8 mouse cellular contexts compared by ENCODE assay signal in genomic region chr5:146384935-146385591, GRCm38 (mm10). TPM values are rescaled to one million over a fixed set of nuclear protein-coding genes. Genes with fewer than 3 reads are reported as not detected.
DNase-seq lines count a peak whose midpoint lies in the region; ATAC-seq lines count a peak whose summit lies in the region.

TSS of gene Wasf3 (plus strand) at chr5:146384985.

- H3K27me3 ChIP-seq in hindbrain, embryonic 13.5 days, result no peaks in the 10 kb centered on the region
- peaks cover 10% of the 10 kb centered on the region for H3K27me3 ChIP-seq in lung, embryonic 16.5 days (ENCODE audit: control insufficient read depth, insufficient read depth, low read depth, low read length)

- peak within 1 kb of the TSS; percentile 73 for H3K4me2 ChIP-seq in hindbrain, embryonic 13.5 days
- H3K4me2 ChIP-seq in lung, embryonic 16.5 days (ENCODE audit: low read depth, low read length), result peak within 1 kb of the TSS; percentile 82

- no peaks in the 10 kb centered on the region for H3K9me3 ChIP-seq in hindbrain, embryonic 13.5 days
- H3K9me3 ChIP-seq in lung, embryonic 16.5 days (ENCODE audit: control insufficient read depth, low read length), result peaks cover 4% of the 10 kb centered on the region; the same call in 1 of the 2 replicates

- H3K4me3 ChIP-seq in hindbrain, embryonic 13.5 days, result peak within 1 kb of the TSS; percentile 72
- H3K4me3 ChIP-seq in lung, embryonic 16.5 days (ENCODE audit: low read length), result peak within 1 kb of the TSS; percentile 58

- H3K4me1 ChIP-seq in hindbrain, embryonic 13.5 days (replicated peaks), result peaks cover 7% of the 10 kb centered on the region
- no peaks in the 10 kb centered on the region; the same call in 1 of the 2 replicates for H3K4me1 ChIP-seq in lung, embryonic 16.5 days (replicated peaks; ENCODE audit: control insufficient read depth, insufficient read depth, low read length)

- DNase-seq in Muller cell, postnatal 12 days (ENCODE audit: inconsistent ontology term), result peak; percentile 92
- DNase-seq in cerebellum, adult 9-11 months, result peak; percentile 94
- DNase-seq in frontal cortex, postnatal 10 days (ENCODE audit: low spot score in 2 of 2), result peak; percentile 85 to 90
- DNase-seq in layer of hippocampus, postnatal 25 days (ENCODE audit: extremely low spot score in 1 of 2, low spot score in 1 of 2), result peak; percentile 81 to 85
- peak; percentile 85 for DNase-seq in retina, postnatal 7 days (ENCODE audit: low read depth, low spot score)
- no peak for DNase-seq in thymus, postnatal 14 days

- peak within 1 kb of the TSS; percentile 86 for H3K9ac ChIP-seq in hindbrain, embryonic 13.5 days
- peak within 1 kb of the TSS; percentile 38 for H3K9ac ChIP-seq in lung, embryonic 16.5 days (ENCODE audit: low read length)

- peak; percentile 97 for ATAC-seq in hindbrain, embryonic 13.5 days (ENCODE audit: low FRiP score)
- ATAC-seq in lung, embryonic 16.5 days (ENCODE audit: low read depth), result peak; percentile 96

- no peaks in the 10 kb centered on the region for H3K36me3 ChIP-seq in hindbrain, embryonic 13.5 days
- no peaks in the 10 kb centered on the region for H3K36me3 ChIP-seq in lung, embryonic 16.5 days (ENCODE audit: control insufficient read depth, insufficient read depth, low read length)

- under 1% methylated on average over 58 of the region's 66 CpGs for WGBS in hindbrain, embryonic 13.5 days
- WGBS in lung, embryonic 16.5 days, result under 1% methylated on average over 51 of the region's 66 CpGs

- H3K27ac ChIP-seq in hindbrain, embryonic 13.5 days, result peak within 1 kb of the TSS; percentile 85
- no peak within 1 kb of the TSS for H3K27ac ChIP-seq in lung, embryonic 16.5 days (ENCODE audit: low read length)

RNA-seq across cellular contexts. Expression of gene Wasf3, which starts in this region (rescaled TPM):
- 14.1 and 14.2 TPM in 2 replicates for polyA plus RNA-seq in hindbrain, embryonic 13.5 days (2015; fragmentation: Nextera tagmentation; extraction: Ambion mirVana)
- 100 to 1,000 TPM in 1 of 2 experiments, 10 to 100 TPM in 1; 97.5 to 111 TPM for total RNA-seq in layer of hippocampus, postnatal 25 days (2021)
- 0.92 and 1.0 TPM in 2 replicates for polyA plus RNA-seq in lung, embryonic 16.5 days (2015; fragmentation: Nextera tagmentation; extraction: Ambion mirVana)
